Mouse (Mus musculus) embryonic facial prominence, embryonic 10.5 days (tissue): ENCODE results near the gene Rras. TPM values are rescaled to one million over a fixed set of nuclear protein-coding genes. Genes with fewer than 3 reads are reported as not detected.

ENCODE experiments used
- DNase-seq: peaks from one replicate; pipeline ENCODE4 v3.0.0-alpha.2; 2017; ENCODE audit warnings: low spot score
- H3K27ac ChIP-seq: fragments of 300-500 bp; sonication (generic); replicated peaks from 2 replicates; pipeline ENCODE4 v1.5.1; 2016; ENCODE audit warnings: mild to moderate bottlenecking
- H3K27me3 ChIP-seq: fragments of 300-500 bp; sonication (generic); replicated peaks from 2 replicates; pipeline ENCODE4 v1.6.1; 2016; ENCODE audit warnings: low read depth, mild to moderate bottlenecking; ENCODE audit not compliant: poor library complexity, severe bottlenecking
- H3K36me3 ChIP-seq: fragments of 300-500 bp; sonication (generic); replicated peaks from 2 replicates; pipeline ENCODE4 v1.6.1; 2016; ENCODE audit warnings: mild to moderate bottlenecking, moderate library complexity
- H3K4me1 ChIP-seq: fragments of 300-500 bp; sonication (generic); 2 replicates; pipeline ENCODE4 v1.6.1; 2016
- H3K4me3 ChIP-seq: fragments of 300-500 bp; sonication (generic); 2 replicates; pipeline ENCODE4 v1.5.1; 2016; ENCODE audit warnings: mild to moderate bottlenecking, moderate library complexity
- H3K9me3 ChIP-seq: fragments of 300-500 bp; sonication (generic); 2 replicates; pipeline ENCODE4 v1.6.1; 2016; ENCODE audit warnings: mild to moderate bottlenecking
- WGBS: fragments of 180-500 bp; shearing (Covaris S2); methylation state at CpG from one replicate; pipeline ENCODE4 v1.1.7; 2016; 5-methylcytosine and 5-hydroxymethylcytosine counted together
- microRNA-seq: library from miRNA; unstranded; fragments of <30 nt; microRNA quantifications from one replicate; pipeline ENCODE4, GENCODE M21; 2017
- polyA plus RNA-seq: library from polyadenylated mRNA; unstranded; fragments of >200 nt; fragmentation: Nextera tagmentation; extraction: Ambion mirVana; gene quantifications from 2 replicates; pipeline ENCODE4 v1.2.1, GENCODE M21; 2016

Rras gene
- polyA plus RNA-seq, 1 experiment from 2014 or later = 20.3 TPM

- H3K27ac ChIP-seq = no peak overlapping the region
These were observed 49.6 kb downstream of the Rras start for GRCm38 (mm10) chr7:45067190-45067999.

DNA sequence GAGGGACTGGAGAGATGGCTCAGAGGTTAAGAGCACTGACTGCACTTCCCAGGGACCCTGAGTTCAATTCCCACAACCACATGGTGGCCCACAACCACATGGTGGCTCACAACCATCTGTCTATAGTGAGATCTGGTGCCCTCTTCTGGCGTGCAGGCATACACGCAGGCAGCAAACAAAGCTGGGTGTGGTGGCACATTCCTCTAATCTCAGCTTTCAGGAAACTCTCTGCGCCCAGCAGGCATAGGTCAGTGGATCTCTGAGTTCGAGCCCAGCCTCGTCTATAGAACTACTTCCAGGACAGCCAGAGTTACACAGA lies 50.2 kb downstream of the Rras start:
- peaks cover 7% of the 10 kb centered on the region for H3K4me1 ChIP-seq
- peaks cover 4% of the 10 kb centered on the region; the same call in 1 of the 2 replicates for H3K36me3 ChIP-seq
- WGBS = 24% methylated on average over 5 of the region's 5 CpGs

More at GRCm38 (mm10) chr7:45067190-45067999, 49.6 kb downstream of the Rras start:
- no peak for DNase-seq
- Histone ChIP-seq H3K9me3 (no peaks in the 10 kb centered on the region), H3K36me3 (peaks cover 4% of the 10 kb centered on the region; the same call in 1 of the 2 replicates), H3K4me3 (no peak overlapping the region), H3K27me3 (no peaks in the 10 kb centered on the region), H3K4me1 (peaks cover 8% of the 10 kb centered on the region)
- 76% methylated on average over 4 of the region's 4 CpGs for WGBS

DNA sequence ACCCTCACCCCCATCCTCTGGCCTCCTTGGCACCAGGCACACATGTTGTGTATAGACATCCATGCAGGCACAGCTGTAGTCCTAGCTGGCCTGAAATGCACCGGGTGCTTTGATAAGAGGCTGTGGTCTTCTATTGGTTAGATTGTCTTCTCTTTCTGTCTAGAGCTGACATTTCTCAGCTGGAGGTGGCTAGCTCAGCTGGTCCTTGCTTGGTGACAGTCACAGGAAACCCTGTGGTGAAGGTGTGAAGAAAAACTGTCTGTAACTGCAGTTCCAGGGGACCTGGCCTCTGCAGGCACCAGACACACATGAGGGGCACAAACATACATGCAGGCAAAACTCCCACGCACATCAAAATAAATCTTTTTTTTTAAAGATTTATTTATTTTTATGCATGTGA lies 51.9 kb downstream of the Rras start:
- no peak for DNase-seq
- Histone ChIP-seq H3K27ac (no peak overlapping the region), H3K9me3 (no peaks in the 10 kb centered on the region), H3K4me3 (no peak overlapping the region), H3K4me1 (no peaks in the 10 kb centered on the region), H3K27me3 (no peaks in the 10 kb centered on the region), H3K36me3 (peaks cover 20% of the 10 kb centered on the region)
- 92% methylated on average over 2 of the region's 2 CpGs for WGBS

More for the DNA sequence above, 50.2 kb downstream of the Rras start:
- Histone ChIP-seq H3K27ac (no peak overlapping the region), H3K9me3 (no peaks in the 10 kb centered on the region), H3K27me3 (no peaks in the 10 kb centered on the region), H3K4me3 (no peak overlapping the region)
- peak; percentile 70 for DNase-seq

Small RNA genes within 50 kb of the gene (microRNA-seq; reads per million reads assigned to microRNA genes)
- gene Mir7054 = 1.5 reads per million

Other genes with a start within 250 kb of the Rras start
- 169 and 173 TPM in 2 replicates for gene Nup62, start 201.9 kb upstream of the Rras start, polyA plus RNA-seq
- gene Il4i1, start 201.6 kb upstream of the Rras start, polyA plus RNA-seq = 1.0 and 1.5 TPM in 2 replicates
- 3.2 and 3.6 TPM in 2 replicates for gene Atf5, start 201.3 kb upstream of the Rras start, polyA plus RNA-seq
- 92.2 and 95.4 TPM in 2 replicates for gene Akt1s1, start 169.0 kb upstream of the Rras start, polyA plus RNA-seq
- 77.2 and 82.7 TPM in 2 replicates for gene Tbc1d17, start 168.9 kb upstream of the Rras start, polyA plus RNA-seq
- 34.4 and 36.3 TPM in 2 replicates for gene Pnkp, start 160.8 kb upstream of the Rras start, polyA plus RNA-seq
- 514 and 525 TPM in 2 replicates for gene Ptov1, start 148.2 kb upstream of the Rras start, polyA plus RNA-seq
- gene Med25, start 125.2 kb upstream of the Rras start, polyA plus RNA-seq = 135 and 146 TPM in 2 replicates
- 17.6 and 20.1 TPM in 2 replicates for gene Fuz, start 121.9 kb upstream of the Rras start, polyA plus RNA-seq
- 75.1 and 77.1 TPM in 2 replicates for gene Ap2a1, start 88.5 kb upstream of the Rras start, polyA plus RNA-seq
- gene Tsks, start 74.8 kb upstream of the Rras start, polyA plus RNA-seq = 0.14 and 0.30 TPM in 2 replicates
- 18.5 and 18.8 TPM in 2 replicates for gene Cpt1c, start 43.1 kb upstream of the Rras start, polyA plus RNA-seq
- gene Prmt1, start 31.4 kb upstream of the Rras start, polyA plus RNA-seq = 968 and 991 TPM in 2 replicates
- 70.3 and 77.5 TPM in 2 replicates for gene Irf3, start 20.3 kb upstream of the Rras start, polyA plus RNA-seq
- 87.0 and 90.7 TPM in 2 replicates for gene Bcl2l12, start 19.2 kb upstream of the Rras start, polyA plus RNA-seq
- gene Scaf1, start 1.6 kb upstream of the Rras start, polyA plus RNA-seq = 46.2 and 47.9 TPM in 2 replicates
- gene Prr12, start 34.9 kb downstream of the Rras start, polyA plus RNA-seq = 13.4 and 14.9 TPM in 2 replicates
- gene Nosip, start 44.5 kb downstream of the Rras start, polyA plus RNA-seq = 70.8 and 74.7 TPM in 2 replicates
- 23.3 and 24.4 TPM in 2 replicates for gene Prrg2, start 44.7 kb downstream of the Rras start, polyA plus RNA-seq
- 144 and 156 TPM in 2 replicates for gene Rcn3, start 74.3 kb downstream of the Rras start, polyA plus RNA-seq
- 6.0 and 7.0 TPM in 2 replicates for gene Fcgrt, start 85.9 kb downstream of the Rras start, polyA plus RNA-seq
- gene Rps11, start 106.5 kb downstream of the Rras start, polyA plus RNA-seq = 1,885 and 1,917 TPM in 2 replicates
- 1,273 and 1,282 TPM in 2 replicates for gene Rpl13a, start 110.8 kb downstream of the Rras start, polyA plus RNA-seq
- 0.31 TPM in 1 of 2 replicates, not detected in the other for gene Gm45713, start 118.3 kb downstream of the Rras start, polyA plus RNA-seq
- 0.97 and 1.8 TPM in 2 replicates for gene Flt3l, start 118.5 kb downstream of the Rras start, polyA plus RNA-seq
- 99.6 and 103 TPM in 2 replicates for gene Pih1d1, start 136.3 kb downstream of the Rras start, polyA plus RNA-seq
- 65.3 and 71.7 TPM in 2 replicates for gene Aldh16a1, start 136.6 kb downstream of the Rras start, polyA plus RNA-seq
- 0.74 and 1.2 TPM in 2 replicates for gene Slc17a7, start 146.0 kb downstream of the Rras start, polyA plus RNA-seq
- 0.10 and 0.29 TPM in 2 replicates for gene Gfy, start 161.6 kb downstream of the Rras start, polyA plus RNA-seq
- gene Pth2, start 163.0 kb downstream of the Rras start, polyA plus RNA-seq = not detected in 2 replicates
- 0.62 and 0.67 TPM in 2 replicates for gene Ccdc155, start 186.9 kb downstream of the Rras start, polyA plus RNA-seq
- 1.2 and 2.0 TPM in 2 replicates for gene Dkkl1, start 194.2 kb downstream of the Rras start, polyA plus RNA-seq
- gene Tead2, start 197.8 kb downstream of the Rras start, polyA plus RNA-seq = 394 and 421 TPM in 2 replicates
- gene Cd37, start 221.2 kb downstream of the Rras start, polyA plus RNA-seq = 0.50 and 0.88 TPM in 2 replicates
- gene Slc6a16, start 223.1 kb downstream of the Rras start, polyA plus RNA-seq = 0.28 and 0.32 TPM in 2 replicates